Mouse (Mus musculus) ovary, postnatal 36 days (tissue): ENCODE measurements around the gene Wdr4.
"Not testable (repeated sequence)": the region's sequence is repeated elsewhere in the genome, so short reads cannot be mapped to it uniquely, and the experiment has no call there.

Experiments
- DNase-seq: peaks from one replicate; pipeline ENCODE4 v3.0.0; 2022; ENCODE audit warnings: low spot score, mixed read lengths

The Wdr4 gene

GRCm38 (mm10) chr17:31535871-31536629, 16.3 kb upstream of the Wdr4 start:
- DNase-seq, result peak; percentile 67

- DNase-seq, result no peak
Observed at GRCm38 (mm10) chr17:31535358-31535757, 15.6 kb upstream of the Wdr4 start.

GRCm38 (mm10) chr17:31532331-31532730, 12.6 kb upstream of the Wdr4 start:
- DNase-seq, result not testable (repeated sequence)

- no peak for DNase-seq
Observed at GRCm38 (mm10) chr17:31531441-31532158, 11.8 kb upstream of the Wdr4 start.

DNA sequence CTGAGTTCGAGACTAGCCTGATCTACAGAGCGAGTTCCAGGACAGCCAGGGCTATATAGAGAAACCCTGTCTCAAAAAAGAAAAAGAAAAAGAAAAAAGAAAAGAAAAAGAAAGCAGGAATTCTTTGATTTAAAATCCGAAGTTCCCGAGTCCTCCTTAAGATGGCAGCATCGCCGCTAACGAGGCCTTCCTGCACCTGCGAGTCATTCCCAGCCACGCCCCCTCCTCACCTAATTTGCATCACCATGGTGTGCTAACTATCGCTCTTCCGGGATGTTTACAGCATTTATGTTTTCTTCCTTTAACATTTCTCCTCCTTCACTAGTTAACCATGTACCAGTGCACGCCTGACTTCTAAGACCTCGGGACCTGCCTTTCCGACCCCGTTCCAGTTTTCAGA, 9.5 kb upstream of the Wdr4 start:
- DNase-seq, result no peak

- no peak for DNase-seq
Observed at GRCm38 (mm10) chr17:31525816-31526215, 6.0 kb upstream of the Wdr4 start.

DNA sequence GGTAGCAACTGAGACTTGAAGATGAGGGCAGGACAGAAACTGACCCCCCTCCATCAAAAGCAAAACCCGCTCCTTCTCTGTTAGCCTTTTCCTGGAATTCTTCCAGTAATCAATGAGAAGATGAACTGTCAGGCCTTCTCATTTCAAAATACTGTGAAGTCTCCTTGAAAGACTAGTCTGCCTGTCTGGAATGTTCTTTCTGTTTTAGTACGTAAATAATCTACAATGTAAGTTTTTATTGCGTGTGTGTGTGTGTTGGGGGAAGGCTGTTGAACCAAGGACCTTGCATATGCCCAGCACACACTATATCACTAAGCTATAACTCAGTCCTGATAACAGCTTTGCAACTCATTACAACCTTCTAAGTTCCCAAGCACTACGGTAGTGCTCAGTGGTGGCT, 5.3 kb upstream of the Wdr4 start:
- no peak for DNase-seq

- no peak for DNase-seq
Observed at GRCm38 (mm10) chr17:31521948-31522347, 2.2 kb upstream of the Wdr4 start.

GRCm38 (mm10) chr17:31520895-31521294, 1.1 kb upstream of the Wdr4 start:
- peak; percentile 40 for DNase-seq

GRCm38 (mm10) chr17:31519344-31519945, 335 bp downstream of the Wdr4 start:
- no peak for DNase-seq

DNA sequence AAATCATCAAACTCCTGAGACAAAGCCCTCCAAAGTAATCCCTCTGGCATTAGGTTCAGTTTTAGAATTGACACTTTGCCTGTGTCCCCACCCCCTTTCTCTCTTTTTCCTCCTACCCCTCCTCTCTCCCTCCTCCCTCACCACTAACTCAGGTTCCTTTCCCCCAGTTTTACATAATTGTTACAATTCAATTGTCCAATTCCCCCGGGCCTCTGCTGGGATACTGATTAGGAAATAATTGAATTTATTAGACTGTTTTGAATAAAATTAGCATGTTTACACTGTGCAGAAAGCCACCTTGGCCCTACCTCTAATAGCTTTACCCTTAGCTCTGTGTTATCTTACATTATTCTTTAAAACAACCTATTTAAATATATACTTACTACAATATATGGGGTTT, 5.1 kb downstream of the Wdr4 start:
- DNase-seq, result no peak

GRCm38 (mm10) chr17:31512593-31512992, 7.2 kb downstream of the Wdr4 start:
- DNase-seq, result no peak

- DNase-seq, result peak; percentile 86
Observed at GRCm38 (mm10) chr17:31511792-31512495, 7.8 kb downstream of the Wdr4 start.

- DNase-seq, result no peak
Observed at GRCm38 (mm10) chr17:31510944-31511343, 8.8 kb downstream of the Wdr4 start.

- DNase-seq, result no peak
Observed at GRCm38 (mm10) chr17:31506282-31506681, 13.5 kb downstream of the Wdr4 start.

DNA sequence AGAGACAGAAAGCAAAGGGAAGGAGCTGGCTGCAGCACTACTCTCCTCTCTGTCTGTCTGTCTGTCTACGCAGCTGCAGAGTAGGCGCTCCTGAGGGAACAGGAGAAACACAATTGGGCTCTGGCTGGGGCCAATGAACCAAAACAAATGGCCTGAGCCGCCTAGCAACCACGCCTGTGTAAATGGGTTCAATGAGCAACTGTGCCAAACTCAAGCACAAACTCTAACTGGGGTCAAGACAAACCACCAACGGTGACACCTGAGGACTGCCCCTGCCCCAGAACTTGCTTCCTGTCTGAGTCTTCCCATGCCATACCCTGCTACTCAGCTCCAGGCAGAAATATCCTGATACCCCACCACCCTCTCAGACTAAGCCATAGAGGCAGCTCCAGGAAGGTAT, 14.8 kb downstream of the Wdr4 start:
- no peak for DNase-seq

DNA sequence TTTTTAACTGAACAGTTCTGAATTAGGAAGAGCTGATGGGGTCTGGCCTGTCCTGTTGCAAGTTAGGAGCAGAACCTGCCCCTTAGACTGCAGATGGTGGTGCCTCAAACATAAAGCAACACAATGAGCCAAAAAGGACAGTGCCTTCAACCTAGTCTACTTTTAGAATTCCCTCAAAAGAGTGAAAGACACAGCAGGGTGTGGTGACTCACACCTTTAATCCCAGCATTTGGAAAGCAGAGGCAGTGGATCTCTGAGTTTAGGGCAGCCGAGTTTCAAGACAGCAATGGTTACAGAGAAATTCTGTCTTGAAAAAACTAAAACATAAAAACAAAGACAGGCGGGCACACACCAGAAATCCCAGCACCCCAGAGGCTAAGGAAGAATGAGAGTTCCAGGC, 15.8 kb downstream of the Wdr4 start:
- DNase-seq, result no peak

DNA sequence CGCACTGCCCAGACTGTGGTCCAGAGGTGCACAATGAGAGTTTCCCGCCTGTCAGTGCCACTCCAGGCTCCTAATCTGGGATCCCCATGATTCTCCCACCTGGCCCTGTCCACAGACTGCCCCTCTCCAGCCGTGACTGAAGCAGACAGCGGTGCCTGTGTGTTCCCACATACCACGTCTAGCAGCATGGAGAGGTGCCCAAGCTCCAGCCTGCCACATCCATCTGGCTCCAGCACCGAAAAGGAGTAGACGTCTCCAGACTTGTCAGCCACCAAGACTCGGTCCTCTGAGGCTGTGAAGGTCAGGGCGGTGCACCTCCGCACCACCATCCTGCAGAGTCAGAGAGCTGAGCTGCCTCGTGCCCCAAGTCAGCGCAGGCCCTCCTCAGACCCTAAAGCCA, 16.4 kb downstream of the Wdr4 start:
- DNase-seq, result no peak

- DNase-seq, result no peak
Observed at GRCm38 (mm10) chr17:31502261-31502927, 17.4 kb downstream of the Wdr4 start.

- DNase-seq, result no peak
Observed at GRCm38 (mm10) chr17:31500908-31501307, 18.9 kb downstream of the Wdr4 start.

DNA sequence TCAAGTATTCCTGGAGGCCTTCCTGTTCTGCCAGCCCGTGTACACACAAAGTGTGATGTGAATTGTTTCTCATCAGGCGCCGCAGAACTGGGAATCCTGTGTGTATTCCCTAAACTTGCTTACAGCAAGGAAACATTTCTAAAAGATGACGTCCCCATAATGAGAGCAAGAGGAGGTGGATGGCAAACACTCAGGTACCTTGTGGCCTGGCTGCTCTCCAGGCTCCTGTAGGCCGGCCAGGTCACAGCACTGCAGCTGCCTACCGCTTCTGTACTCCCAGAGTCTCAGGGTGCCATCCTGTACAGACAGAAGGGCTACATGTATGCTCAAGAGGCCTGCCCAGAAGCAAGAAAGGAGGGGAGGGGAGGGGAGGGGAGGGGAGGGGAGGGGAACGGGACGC, 19.4 kb downstream of the Wdr4 start:
- DNase-seq, result no peak

GRCm38 (mm10) chr17:31499725-31500124, 20.1 kb downstream of the Wdr4 start:
- DNase-seq, result no peak
